Mouse (Mus musculus) liver, adult 2 months (tissue): ENCODE results near the gene 4930430A15Rik. TPM values are rescaled to one million over a fixed set of nuclear protein-coding genes. Genes with fewer than 3 reads are reported as not detected.

Experiments used
- DNase-seq: peaks from one replicate; pipeline ENCODE4 v3.0.0-alpha.2; 2011; ENCODE audit warnings: low read depth, low spot score; ENCODE audit errors: extremely low read depth
- H3K27ac ChIP-seq: fragments of 200-500 bp; replicated peaks from 2 replicates; pipeline ENCODE4 v1.5.1; 2012; ENCODE audit warnings: low read depth, mild to moderate bottlenecking, control low read depth, inconsistent platforms, low read length; ENCODE audit not compliant: insufficient read depth
- H3K27me3 ChIP-seq: fragments of 200-500 bp; 2 replicates; pipeline ENCODE4 v1.6.1; 2012; ENCODE audit warnings: mild to moderate bottlenecking, moderate library complexity, low read length, inconsistent platforms; ENCODE audit not compliant: control insufficient read depth, insufficient read depth
- H3K36me3 ChIP-seq: fragments of 200-500 bp; 2 replicates; pipeline ENCODE4 v1.6.1; 2012; ENCODE audit warnings: low read length, inconsistent platforms; ENCODE audit not compliant: control insufficient read depth, insufficient read depth
- H3K4me1 ChIP-seq: fragments of 200-500 bp; 2 replicates; pipeline ENCODE4 v1.6.1; 2011; ENCODE audit warnings: low read length; ENCODE audit not compliant: control insufficient read depth, insufficient read depth
- H3K4me3 ChIP-seq: fragments of 200-500 bp; 2 replicates; pipeline ENCODE4 v1.5.1; 2011; ENCODE audit warnings: low read depth, mild to moderate bottlenecking, control low read depth, low read length, moderate library complexity; ENCODE audit not compliant: insufficient read depth
- H3K79me2 ChIP-seq: fragments of 200-500 bp; 2 replicates; pipeline ENCODE4 v1.6.1; 2012; ENCODE audit warnings: inconsistent platforms, mild to moderate bottlenecking, low read length, moderate library complexity; ENCODE audit not compliant: control insufficient read depth, insufficient read depth
- H3K9ac ChIP-seq: fragments of 200-500 bp; 2 replicates; pipeline ENCODE4 v1.6.1; 2012; ENCODE audit warnings: low read depth, mild to moderate bottlenecking, control low read depth, inconsistent platforms, low read length
- CTCF ChIP-seq: fragments of 200-500 bp; IDR thresholded peaks from 2 replicates; pipeline ENCODE4 v1.5.1; 2011; ENCODE audit warnings: low read depth, low read length, control low read depth
- POLR2A ChIP-seq: fragments of 200-500 bp; IDR thresholded peaks from 2 replicates; pipeline ENCODE4 v1.6.1; 2011; ENCODE audit warnings: low read length, control low read depth; ENCODE audit not compliant: insufficient read depth; ENCODE audit errors: extremely low read depth
- WGBS: fragments of 180-500 bp; shearing (Covaris S2); methylation state at CpG from one replicate; pipeline ENCODE4 v1.1.7; 2018; 5-methylcytosine and 5-hydroxymethylcytosine counted together
- polyA plus RNA-seq: library from polyadenylated mRNA; depleted of rRNA; stranded (reverse); fragments of >200 nt; gene quantifications from 2 replicates; pipeline ENCODE4 v1.2.3, GENCODE M21; 2012; rRNA removed
- total RNA-seq: library from RNA; depleted of rRNA; stranded (reverse); fragments of >200 nt; gene quantifications from 2 replicates; pipeline ENCODE4 v1.2.3, GENCODE M21; 2014; rRNA removed

Gene 4930430A15Rik
- total and polyA plus RNA-seq, 2 experiments, result not detected

DNA sequence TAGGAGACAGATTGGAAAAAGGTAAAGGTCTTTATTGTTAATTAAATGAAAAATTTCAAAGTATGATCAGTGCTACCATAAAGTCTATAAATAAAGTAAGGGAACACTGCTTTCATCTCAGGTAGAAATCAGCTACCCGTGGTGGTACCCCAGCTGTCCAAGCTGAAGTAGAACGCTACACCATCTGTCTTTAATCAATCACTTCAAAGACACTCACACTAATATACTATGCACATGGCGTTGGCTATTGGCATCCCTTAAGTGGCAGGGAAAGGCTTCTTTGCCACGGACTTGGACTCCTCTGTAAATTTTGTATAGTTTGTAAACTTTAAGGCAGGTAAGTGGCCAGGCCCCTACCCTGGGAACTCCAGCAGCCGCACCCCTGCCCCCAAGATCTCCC, 93.7 kb downstream of the 4930430A15Rik start:
- Histone ChIP-seq H3K27me3 (no peaks in the 10 kb centered on the region), H3K79me2 (no peaks in the 10 kb centered on the region), H3K27ac (no peak overlapping the region), H3K9ac (no peak overlapping the region), H3K4me1 (no peaks in the 10 kb centered on the region), H3K36me3 (no peaks in the 10 kb centered on the region), H3K4me3 (no peak overlapping the region)
- TF ChIP-seq CTCF, result no peak
- no peak for TF ChIP-seq POLR2A
- 65% methylated on average over 5 of the region's 5 CpGs for WGBS
- no peak for DNase-seq

Other genes starting within 250 kb of the 4930430A15Rik start
- not detected in 2 replicates for gene Gm13941, start 123.6 kb downstream of the 4930430A15Rik start, total RNA-seq
- gene Gm13941, start 123.6 kb downstream of the 4930430A15Rik start, polyA plus RNA-seq, result not detected in 2 replicates
- gene Gm15130, start 76.7 kb downstream of the 4930430A15Rik start, total RNA-seq, result not detected in 2 replicates
- not detected in 2 replicates for gene Gm15130, start 76.7 kb downstream of the 4930430A15Rik start, polyA plus RNA-seq
- gene Olfr1275, start 5.7 kb upstream of the 4930430A15Rik start, total RNA-seq, result not detected in 2 replicates
- gene Olfr1275, start 5.7 kb upstream of the 4930430A15Rik start, polyA plus RNA-seq, result not detected in 2 replicates
- not detected in 2 replicates for gene Olfr1276, start 24.9 kb upstream of the 4930430A15Rik start, total RNA-seq
- gene Olfr1276, start 24.9 kb upstream of the 4930430A15Rik start, polyA plus RNA-seq, result not detected in 2 replicates
- not detected in 2 replicates for gene Olfr1277, start 44.5 kb upstream of the 4930430A15Rik start, total RNA-seq
- gene Olfr1277, start 44.5 kb upstream of the 4930430A15Rik start, polyA plus RNA-seq, result not detected in 2 replicates
- gene Olfr1278, start 60.5 kb upstream of the 4930430A15Rik start, total RNA-seq, result not detected in 2 replicates
- gene Olfr1278, start 60.5 kb upstream of the 4930430A15Rik start, polyA plus RNA-seq, result not detected in 2 replicates
- gene Olfr1279, start 71.0 kb upstream of the 4930430A15Rik start, total RNA-seq, result not detected in 2 replicates
- not detected in 2 replicates for gene Olfr1279, start 71.0 kb upstream of the 4930430A15Rik start, polyA plus RNA-seq
- gene Olfr1280, start 84.4 kb upstream of the 4930430A15Rik start, total RNA-seq, result not detected in 2 replicates
- not detected in 2 replicates for gene Olfr1280, start 84.4 kb upstream of the 4930430A15Rik start, polyA plus RNA-seq
- gene Olfr1281, start 96.9 kb upstream of the 4930430A15Rik start, total RNA-seq, result not detected in 2 replicates
- not detected in 2 replicates for gene Olfr1281, start 96.9 kb upstream of the 4930430A15Rik start, polyA plus RNA-seq
- not detected in 2 replicates for gene Olfr1282, start 106.5 kb upstream of the 4930430A15Rik start, total RNA-seq
- not detected in 2 replicates for gene Olfr1282, start 106.5 kb upstream of the 4930430A15Rik start, polyA plus RNA-seq
- gene Olfr1283, start 137.2 kb upstream of the 4930430A15Rik start, total RNA-seq, result not detected in 2 replicates
- not detected in 2 replicates for gene Olfr1283, start 137.2 kb upstream of the 4930430A15Rik start, polyA plus RNA-seq
- not detected in 2 replicates for gene Olfr1284, start 145.9 kb upstream of the 4930430A15Rik start, total RNA-seq
- not detected in 2 replicates for gene Olfr1284, start 145.9 kb upstream of the 4930430A15Rik start, polyA plus RNA-seq
- not detected in 2 replicates for gene Olfr1286, start 193.5 kb upstream of the 4930430A15Rik start, total RNA-seq
- not detected in 2 replicates for gene Olfr1286, start 193.5 kb upstream of the 4930430A15Rik start, polyA plus RNA-seq
- not detected in 2 replicates for gene Olfr1287, start 219.5 kb upstream of the 4930430A15Rik start, total RNA-seq
- gene Olfr1287, start 219.5 kb upstream of the 4930430A15Rik start, polyA plus RNA-seq, result not detected in 2 replicates
- not detected in 2 replicates for gene Olfr1288, start 244.5 kb upstream of the 4930430A15Rik start, total RNA-seq
- gene Olfr1288, start 244.5 kb upstream of the 4930430A15Rik start, polyA plus RNA-seq, result not detected in 2 replicates